Mouse (Mus musculus): ENCODE data around the gene Rhox4a2.
"Not testable (repeated sequence)": the region's sequence is repeated elsewhere in the genome, so short reads cannot be mapped to it uniquely, and the experiment has no call there.

Gene Rhox4a2

GRCm38 (mm10) chrX:37390548-37390947 is at the start of gene Rhox4a2:
TSS of gene Rhox4a2 (plus strand) at chrX:37390848.
- not testable (repeated sequence) for DNase-seq

GRCm38 (mm10) chrX:37379728-37380127 is 10.9 kb upstream of the Rhox4a2 start, which contains the start of gene Rhox3a2:
TSS of gene Rhox3a2 (plus strand) at chrX:37380028.
- not testable (repeated sequence) for DNase-seq

- DNase-seq, result not testable (repeated sequence)
Measured at GRCm38 (mm10) chrX:37411767-37412166, 21.1 kb downstream of the Rhox4a2 start, which contains the start of gene Rhox2b. TSS of gene Rhox2b (plus strand) at chrX:37412067.

- not testable (repeated sequence) for DNase-seq
Measured at GRCm38 (mm10) chrX:37432194-37432593, 41.5 kb downstream of the Rhox4a2 start, which contains the start of gene Rhox4b. TSS of gene Rhox4b (plus strand) at chrX:37432494.
